Mouse (Mus musculus) liver, embryonic 16.5 days (tissue): ENCODE measurements around the gene Olfr1423. TPM values are rescaled to one million over a fixed set of nuclear protein-coding genes. Genes with fewer than 3 reads are reported as not detected.
A peak's percentile ranks its signal among the peaks of the same experiment; 100 is the strongest.

ENCODE experiments used
- ATAC-seq: fragments of 200-750 bp; cut with Nextera tagmentation; 2 replicates; pipeline ENCODE4 v1.8.0; 2017; ENCODE audit warnings: low read depth, mild to moderate bottlenecking, moderate number of reproducible peaks, moderate library complexity
- H3K27ac ChIP-seq: fragments of 300-500 bp; sonication (generic); 2 replicates; pipeline ENCODE4 v1.5.1; 2014; ENCODE audit warnings: mild to moderate bottlenecking, low read length
- H3K27me3 ChIP-seq: fragments of 300-500 bp; sonication (generic); 2 replicates; pipeline ENCODE4 v1.6.1; 2014; ENCODE audit warnings: low read depth, low read length, mixed read lengths; ENCODE audit not compliant: control insufficient read depth, insufficient read depth
- H3K36me3 ChIP-seq: fragments of 300-500 bp; sonication (generic); 2 replicates; pipeline ENCODE4 v1.6.1; 2014; ENCODE audit warnings: mild to moderate bottlenecking; ENCODE audit not compliant: control insufficient read depth, insufficient read depth
- H3K4me1 ChIP-seq: fragments of 300-500 bp; sonication (generic); 2 replicates; pipeline ENCODE4 v1.6.1; 2014; ENCODE audit warnings: low read depth, low read length, mixed read lengths; ENCODE audit not compliant: control insufficient read depth
- H3K4me2 ChIP-seq: fragments of 300-500 bp; sonication (generic); 2 replicates; pipeline ENCODE4 v1.6.1; 2014; ENCODE audit warnings: low read depth, low read length, mixed read lengths
- H3K4me3 ChIP-seq: fragments of 300-500 bp; sonication (generic); 2 replicates; pipeline ENCODE4 v1.5.1; 2014; ENCODE audit warnings: low read depth, mild to moderate bottlenecking, low read length
- H3K9ac ChIP-seq: fragments of 300-500 bp; sonication (generic); 2 replicates; pipeline ENCODE4 v1.6.1; 2014; ENCODE audit warnings: low read depth, low read length
- H3K9me3 ChIP-seq: fragments of 300-500 bp; sonication (generic); replicated peaks from 2 replicates; pipeline ENCODE4 v1.6.1; 2016; ENCODE audit warnings: low read length; ENCODE audit not compliant: control insufficient read depth
- WGBS: fragments of 180-500 bp; shearing (Covaris S2); extraction: QIAGEN DNeasy Blood & Tissue Kit; methylation state at CpG from one replicate; pipeline ENCODE4 v1.1.7; 2014; ENCODE audit not compliant: insufficient replicate concordance; 5-methylcytosine and 5-hydroxymethylcytosine counted together
- polyA plus RNA-seq: library from polyadenylated mRNA; unstranded; fragments of >200 nt; fragmentation: Nextera tagmentation; extraction: Ambion mirVana; gene quantifications from 2 replicates; pipeline ENCODE4 v1.2.1, GENCODE M21; 2015

Gene Olfr1423
- polyA plus RNA-seq, 1 experiment from 2014 or later, result 0.01 TPM

- H3K9me3 ChIP-seq, result no peaks in the 10 kb centered on the region
- under 1% methylated on average over 24 of the region's 24 CpGs for WGBS
- peak overlapping the region; percentile 70 for H3K9ac ChIP-seq
- H3K27me3 ChIP-seq, result no peaks in the 10 kb centered on the region
- H3K4me2 ChIP-seq, result peak overlapping the region; percentile 95
- peaks cover 31% of the 10 kb centered on the region for H3K4me1 ChIP-seq
- peak; percentile 20 for ATAC-seq
- no peaks in the 10 kb centered on the region for H3K36me3 ChIP-seq
- H3K4me3 ChIP-seq, result peak overlapping the region; percentile 62
- H3K27ac ChIP-seq, result peak overlapping the region; percentile 88
These were observed 31.4 kb downstream of the Olfr1423 start for GRCm38 (mm10) chr19:12009501-12010280.

- Histone ChIP-seq H3K27ac (peak overlapping the region; percentile 72), H3K9ac (peak overlapping the region; percentile 41; the same call in 1 of the 2 replicates), H3K27me3 (no peaks in the 10 kb centered on the region), H3K36me3 (no peaks in the 10 kb centered on the region), H3K4me1 (peaks cover 38% of the 10 kb centered on the region), H3K4me2 (peak overlapping the region; percentile 95), H3K4me3 (peak overlapping the region; percentile 32), H3K9me3 (no peaks in the 10 kb centered on the region)
- WGBS, result 18% methylated on average over 17 of the region's 17 CpGs
- no peak for ATAC-seq
These were observed 32.4 kb downstream of the Olfr1423 start for GRCm38 (mm10) chr19:12008410-12009380.

DNA sequence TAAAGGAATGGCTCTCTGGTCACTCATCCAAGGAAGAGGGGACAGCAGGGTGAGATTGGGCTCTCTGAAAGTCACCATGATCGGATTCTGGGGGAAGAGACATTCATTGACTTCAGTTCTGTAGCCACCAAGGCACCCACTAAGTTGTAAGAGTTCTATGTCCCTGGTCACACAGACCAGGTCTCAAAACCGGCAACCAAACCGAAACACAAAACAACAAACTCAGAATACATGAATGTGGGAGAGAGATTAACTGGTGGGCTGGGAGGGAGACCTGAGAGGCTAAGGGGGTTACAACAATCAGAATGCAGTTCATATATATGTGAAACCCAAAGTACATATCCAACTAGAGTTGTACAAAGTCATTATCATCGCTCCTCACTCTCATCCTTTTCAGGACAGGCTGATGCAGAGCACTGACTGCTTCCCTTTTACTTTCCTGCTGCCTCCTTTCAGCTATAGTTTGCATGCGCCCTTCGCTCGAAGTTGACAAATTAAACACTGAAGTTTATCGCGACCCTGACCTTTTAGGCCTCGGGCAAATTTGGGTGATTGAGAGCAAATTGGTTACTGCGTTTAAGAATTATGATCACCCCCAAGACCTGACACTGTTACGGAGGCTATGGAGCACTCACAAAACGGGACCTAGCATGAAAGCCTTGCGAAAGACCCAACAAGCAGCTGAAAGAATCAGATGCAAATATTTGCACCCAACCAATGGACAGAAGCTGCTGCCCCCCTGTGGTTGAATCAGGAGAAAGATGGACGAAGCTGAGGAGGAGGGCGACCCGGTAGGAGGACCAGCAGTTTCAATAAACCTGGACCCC is 33.8 kb downstream of the Olfr1423 start:
- no peak for ATAC-seq
- peak overlapping the region; percentile 70 for H3K9ac ChIP-seq
- H3K36me3 ChIP-seq, result no peaks in the 10 kb centered on the region
- H3K4me1 ChIP-seq, result peaks cover 45% of the 10 kb centered on the region
- no peaks in the 10 kb centered on the region for H3K27me3 ChIP-seq
- peak overlapping the region; percentile 74 for H3K4me3 ChIP-seq
- peak overlapping the region; percentile 54 for H3K27ac ChIP-seq
- peak overlapping the region; percentile 87 for H3K4me2 ChIP-seq
- H3K9me3 ChIP-seq, result no peaks in the 10 kb centered on the region
- 7% methylated on average over 17 of the region's 17 CpGs for WGBS

- H3K27me3 ChIP-seq, result no peaks in the 10 kb centered on the region
- ATAC-seq, result no peak
- 1% methylated on average over 17 of the region's 17 CpGs for WGBS
- peak overlapping the region; percentile 67 for H3K27ac ChIP-seq
- peaks cover 46% of the 10 kb centered on the region for H3K4me1 ChIP-seq
- H3K36me3 ChIP-seq, result no peaks in the 10 kb centered on the region
- peak overlapping the region; percentile 70 for H3K9ac ChIP-seq
- H3K9me3 ChIP-seq, result no peaks in the 10 kb centered on the region
- peak overlapping the region; percentile 87 for H3K4me2 ChIP-seq
- H3K4me3 ChIP-seq, result peak overlapping the region; percentile 74
These were observed 34.7 kb downstream of the Olfr1423 start for GRCm38 (mm10) chr19:12006361-12006947.

DNA sequence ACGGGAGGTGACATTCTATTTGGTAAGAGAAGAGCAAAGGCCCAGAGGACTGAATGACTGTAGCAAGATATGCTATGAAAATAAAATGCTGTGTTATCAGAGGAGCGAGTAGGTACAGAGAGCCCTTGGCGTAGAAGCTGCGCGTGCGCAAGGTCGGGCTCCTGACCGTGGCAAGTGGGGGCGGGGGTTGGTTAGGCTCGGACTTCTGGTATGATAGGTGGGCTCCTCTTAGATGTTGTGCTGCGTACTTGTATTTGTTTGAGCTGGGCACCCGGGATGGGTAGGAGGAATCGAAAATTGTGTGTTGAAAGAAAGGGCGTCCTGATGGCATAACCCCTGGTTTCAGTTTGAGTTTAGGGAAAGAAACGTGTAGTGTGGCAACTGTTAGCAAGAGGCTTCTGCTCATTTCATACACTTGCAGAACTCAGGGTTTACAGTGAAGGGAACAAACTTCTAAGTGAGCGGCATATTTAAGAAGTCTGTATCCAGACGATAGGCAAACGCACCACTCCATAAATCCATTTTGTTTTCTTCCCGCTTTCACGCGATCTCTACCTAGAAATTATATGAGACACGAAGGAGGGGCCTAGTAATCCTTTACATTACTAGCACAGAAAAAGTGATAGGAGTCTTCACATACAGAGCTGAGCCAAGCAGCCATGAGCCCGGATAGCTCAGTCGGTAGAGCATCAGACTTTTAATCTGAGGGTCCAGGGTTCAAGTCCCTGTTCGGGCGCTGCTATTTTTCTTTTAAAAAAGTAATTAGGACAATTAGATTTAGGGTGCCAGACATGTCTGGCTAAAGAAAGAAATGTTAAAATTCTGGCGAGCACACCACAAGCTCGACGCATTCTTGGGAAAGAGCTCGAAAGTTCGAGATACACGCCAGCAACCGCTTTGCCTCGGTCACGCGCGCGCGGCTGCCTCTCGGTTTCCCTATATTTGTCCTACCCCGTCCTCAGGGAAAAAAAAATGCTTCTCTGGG is 35.4 kb downstream of the Olfr1423 start:
- Histone ChIP-seq H3K9ac (peak overlapping the region; percentile 70), H3K4me2 (peak overlapping the region; percentile 87), H3K9me3 (no peaks in the 10 kb centered on the region), H3K27me3 (no peaks in the 10 kb centered on the region), H3K27ac (peak overlapping the region; percentile 86), H3K36me3 (no peaks in the 10 kb centered on the region), H3K4me1 (peaks cover 46% of the 10 kb centered on the region), H3K4me3 (peak overlapping the region; percentile 74)
- under 1% methylated on average over 41 of the region's 41 CpGs for WGBS
- peak; percentile 70 for ATAC-seq

DNA sequence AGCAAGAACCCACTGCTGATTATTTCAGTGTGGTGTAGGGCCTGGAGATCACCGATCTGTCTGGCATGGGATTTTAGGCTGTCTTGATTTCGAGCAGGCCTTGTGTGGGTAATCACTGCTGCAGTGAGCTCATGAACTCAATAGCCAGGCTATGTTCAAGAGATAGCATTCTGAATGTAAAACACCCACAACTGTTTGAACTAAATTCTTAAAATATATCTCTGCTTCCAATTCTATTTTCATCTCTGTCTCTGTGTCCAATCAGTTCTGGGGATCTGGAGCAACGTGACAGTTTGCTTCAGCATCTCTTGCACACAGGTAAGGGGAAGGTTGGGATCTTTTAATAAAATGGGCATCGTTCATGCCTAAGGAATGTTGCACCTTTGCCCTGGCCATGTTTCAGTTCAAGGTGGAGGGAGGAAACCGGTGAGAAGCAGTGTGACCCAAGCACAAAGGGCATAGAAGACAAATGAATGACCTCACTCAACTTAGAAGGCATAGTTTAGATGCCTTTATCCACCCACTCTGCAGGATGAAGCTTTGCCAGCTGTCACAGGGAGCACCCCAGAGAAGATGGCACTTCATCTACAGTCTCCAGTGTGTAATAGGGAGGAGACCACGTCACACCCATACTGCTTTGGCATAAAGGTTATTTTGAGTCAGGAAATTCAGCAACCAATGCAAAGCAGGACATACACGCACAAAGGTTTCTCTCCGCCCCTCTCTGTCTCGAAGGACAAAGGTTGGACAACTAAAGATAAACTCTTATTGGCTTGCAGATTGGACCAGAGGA is 36.7 kb downstream of the Olfr1423 start:
- H3K27ac ChIP-seq, result peak overlapping the region; percentile 57
- peak overlapping the region; percentile 74 for H3K4me3 ChIP-seq

GRCm38 (mm10) chr19:12003568-12003967 is 37.5 kb downstream of the Olfr1423 start:
- H3K4me2 ChIP-seq, result no peak overlapping the region
- no peak for ATAC-seq
- H3K9me3 ChIP-seq, result no peaks in the 10 kb centered on the region
- H3K27me3 ChIP-seq, result no peaks in the 10 kb centered on the region
- no peak overlapping the region for H3K4me3 ChIP-seq
- no peak overlapping the region for H3K27ac ChIP-seq
- H3K4me1 ChIP-seq, result peaks cover 33% of the 10 kb centered on the region
- no peak overlapping the region for H3K9ac ChIP-seq
- 91% methylated on average over 2 of the region's 2 CpGs for WGBS
- no peaks in the 10 kb centered on the region for H3K36me3 ChIP-seq

More for the DNA sequence above, 36.7 kb downstream of the Olfr1423 start:
- Histone ChIP-seq H3K36me3 (no peaks in the 10 kb centered on the region), H3K9ac (peak overlapping the region; percentile 70), H3K4me1 (peaks cover 40% of the 10 kb centered on the region), H3K4me2 (peak overlapping the region; percentile 87), H3K27me3 (no peaks in the 10 kb centered on the region), H3K9me3 (no peaks in the 10 kb centered on the region)
- ATAC-seq, result no peak
- WGBS, result 37% methylated on average over 9 of the region's 9 CpGs
